In genomic region chr11:4118081-4118921, GRCm38 (mm10) we compare ENCODE assay signal across 8 mouse cellular contexts. TPM values are rescaled to one million over a fixed set of nuclear protein-coding genes. Genes with fewer than 3 reads are reported as not detected.
DNase-seq lines count a peak whose midpoint lies in the region; ATAC-seq and TF ChIP-seq lines count a peak whose summit lies in the region.

No protein-coding gene starts in this region.

- no peak for TF ChIP-seq EP300 in stomach, postnatal 0 days (optimal IDR thresholded peaks at IDR 0.05)

- H3K4me1 ChIP-seq in E14TG2a.4 (replicated peaks; ENCODE audit: low read depth, low read length): peaks cover 49% of the 10 kb centered on the region
- H3K4me1 ChIP-seq in erythroblast, embryonic 14.5 days (ENCODE audit: control insufficient read depth): peaks cover 58% of the 10 kb centered on the region
- H3K4me1 ChIP-seq in heart, embryonic 13.5 days: peaks cover 39% of the 10 kb centered on the region
- H3K4me1 ChIP-seq in kidney, embryonic 15.5 days: peaks cover 20% of the 10 kb centered on the region
- peaks cover 50% of the 10 kb centered on the region for H3K4me1 ChIP-seq in liver, embryonic 12.5 days
- no peaks in the 10 kb centered on the region; the same call in 1 of the 2 replicates for H3K4me1 ChIP-seq in neural tube, embryonic 11.5 days (ENCODE audit: control insufficient read depth, insufficient read depth, low read length)
- H3K4me1 ChIP-seq in stomach, postnatal 0 days (replicated peaks; ENCODE audit: control insufficient read depth, insufficient read depth): no peaks in the 10 kb centered on the region

- H3K9me3 ChIP-seq in E14TG2a.4 (ENCODE audit: low read length): no peaks in the 10 kb centered on the region
- H3K9me3 ChIP-seq in erythroblast, embryonic 14.5 days (ENCODE audit: control insufficient read depth, low read length): no peaks in the 10 kb centered on the region; the same call in 1 of the 2 replicates
- no peaks in the 10 kb centered on the region for H3K9me3 ChIP-seq in heart, embryonic 13.5 days
- no peaks in the 10 kb centered on the region for H3K9me3 ChIP-seq in kidney, embryonic 15.5 days (replicated peaks)
- no peaks in the 10 kb centered on the region for H3K9me3 ChIP-seq in liver, embryonic 12.5 days (replicated peaks)
- H3K9me3 ChIP-seq in neural tube, embryonic 11.5 days (ENCODE audit: control insufficient read depth, low read length): no peaks in the 10 kb centered on the region
- H3K9me3 ChIP-seq in stomach, postnatal 0 days (ENCODE audit: control insufficient read depth, low read length): no peaks in the 10 kb centered on the region

- peak; percentile 87 for DNase-seq in brain, adult 2 months (ENCODE audit: low read depth, low spot score)
- peak; percentile 73 for DNase-seq in neural tube, embryonic 11.5 days (ENCODE audit: low spot score)
- DNase-seq in stomach, postnatal 0 days (ENCODE audit: low spot score): peak; percentile 92

- H3K4me2 ChIP-seq in heart, embryonic 13.5 days: peak overlapping the region; percentile 97
- H3K4me2 ChIP-seq in kidney, embryonic 15.5 days: peak overlapping the region; percentile 87
- peak overlapping the region; percentile 73 for H3K4me2 ChIP-seq in liver, embryonic 12.5 days
- H3K4me2 ChIP-seq in neural tube, embryonic 11.5 days (ENCODE audit: low read depth): peak overlapping the region; percentile 97
- peak overlapping the region; percentile 76 for H3K4me2 ChIP-seq in stomach, postnatal 0 days (replicated peaks; ENCODE audit: low read depth)

- WGBS in heart, embryonic 13.5 days: 2% methylated on average over 41 of the region's 41 CpGs
- 2% methylated on average over 41 of the region's 41 CpGs for WGBS in kidney, embryonic 15.5 days
- WGBS in liver, embryonic 12.5 days (ENCODE audit: insufficient replicate concordance): 3% methylated on average over 41 of the region's 41 CpGs
- WGBS in neural tube, embryonic 11.5 days: 3% methylated on average over 41 of the region's 41 CpGs
- WGBS in stomach, postnatal 0 days: 3% methylated on average over 40 of the region's 41 CpGs

- peak overlapping the region; percentile 81 for H3K9ac ChIP-seq in heart, embryonic 13.5 days
- peak overlapping the region; percentile 37 for H3K9ac ChIP-seq in kidney, embryonic 15.5 days
- H3K9ac ChIP-seq in liver, embryonic 12.5 days: peak overlapping the region; percentile 51
- H3K9ac ChIP-seq in neural tube, embryonic 11.5 days (ENCODE audit: low read length): peak overlapping the region; percentile 74
- H3K9ac ChIP-seq in stomach, postnatal 0 days (ENCODE audit: low read length): peak overlapping the region; percentile 61

- H3K36me3 ChIP-seq in E14TG2a.4 (ENCODE audit: insufficient read depth, low read length): peaks cover 16% of the 10 kb centered on the region
- H3K36me3 ChIP-seq in erythroblast, embryonic 14.5 days (ENCODE audit: control insufficient read depth): peaks cover 6% of the 10 kb centered on the region; the same call in 1 of the 2 replicates
- no peaks in the 10 kb centered on the region for H3K36me3 ChIP-seq in heart, embryonic 13.5 days
- H3K36me3 ChIP-seq in kidney, embryonic 15.5 days: no peaks in the 10 kb centered on the region
- no peaks in the 10 kb centered on the region for H3K36me3 ChIP-seq in liver, embryonic 12.5 days
- no peaks in the 10 kb centered on the region for H3K36me3 ChIP-seq in neural tube, embryonic 11.5 days (ENCODE audit: control insufficient read depth, insufficient read depth, low read length)
- no peaks in the 10 kb centered on the region for H3K36me3 ChIP-seq in stomach, postnatal 0 days (ENCODE audit: control insufficient read depth, insufficient read depth, low read length)

- ATAC-seq in heart, embryonic 13.5 days (ENCODE audit: extremely low read depth, insufficient number of reproducible peaks, low FRiP score, low TSS enrichment): no peak
- ATAC-seq in kidney, embryonic 15.5 days (replicated peaks; ENCODE audit: low FRiP score): peak; percentile 69
- peak; percentile 41; the same call in 1 of the 2 replicates for ATAC-seq in liver, embryonic 12.5 days
- ATAC-seq in neural tube, embryonic 11.5 days (ENCODE audit: insufficient read depth, low FRiP score, low TSS enrichment): peak; percentile 73; the same call in 1 of the 2 replicates
- ATAC-seq in stomach, postnatal 0 days (ENCODE audit: low FRiP score, low TSS enrichment): peak; percentile 77

- no peak for TF ChIP-seq CTCF in E14TG2a.4 (conservative IDR thresholded peaks at IDR 0.05; ENCODE audit: low read length)
- TF ChIP-seq CTCF in stomach, postnatal 0 days (IDR thresholded peaks at IDR 0.05; ENCODE audit: low read depth): no peak

- peak overlapping the region; percentile 45; the same call in 1 of the 2 replicates for H3K27ac ChIP-seq in heart, embryonic 13.5 days (replicated peaks)
- H3K27ac ChIP-seq in kidney, embryonic 15.5 days: no peak overlapping the region
- no peak overlapping the region for H3K27ac ChIP-seq in liver, embryonic 12.5 days
- no peak overlapping the region for H3K27ac ChIP-seq in neural tube, embryonic 11.5 days (ENCODE audit: low read depth, low read length)
- no peak overlapping the region for H3K27ac ChIP-seq in stomach, postnatal 0 days (replicated peaks)

- H3K27me3 ChIP-seq in E14TG2a.4 (ENCODE audit: insufficient read depth, low read length): peaks cover 34% of the 10 kb centered on the region
- H3K27me3 ChIP-seq in erythroblast, embryonic 14.5 days (ENCODE audit: control insufficient read depth): peaks cover 53% of the 10 kb centered on the region
- H3K27me3 ChIP-seq in heart, embryonic 13.5 days (replicated peaks): peaks cover 61% of the 10 kb centered on the region
- H3K27me3 ChIP-seq in kidney, embryonic 15.5 days: peaks cover 41% of the 10 kb centered on the region
- peaks cover 52% of the 10 kb centered on the region for H3K27me3 ChIP-seq in liver, embryonic 12.5 days (replicated peaks)
- H3K27me3 ChIP-seq in neural tube, embryonic 11.5 days (ENCODE audit: control insufficient read depth, insufficient read depth, low read length): no peaks in the 10 kb centered on the region; the same call in 1 of the 2 replicates
- no peaks in the 10 kb centered on the region for H3K27me3 ChIP-seq in stomach, postnatal 0 days (ENCODE audit: control insufficient read depth, insufficient read depth, low read length)

- peak overlapping the region; percentile 81 for H3K4me3 ChIP-seq in E14TG2a.4 (replicated peaks; ENCODE audit: low read length)
- H3K4me3 ChIP-seq in erythroblast, embryonic 14.5 days (replicated peaks): peak overlapping the region; percentile 69
- peak overlapping the region; percentile 63 for H3K4me3 ChIP-seq in heart, embryonic 13.5 days
- H3K4me3 ChIP-seq in kidney, embryonic 15.5 days (replicated peaks): peak overlapping the region; percentile 49
- H3K4me3 ChIP-seq in liver, embryonic 12.5 days: peak overlapping the region; percentile 54
- peak overlapping the region; percentile 61 for H3K4me3 ChIP-seq in neural tube, embryonic 11.5 days (ENCODE audit: low read depth, low read length)
- peak overlapping the region; percentile 48 for H3K4me3 ChIP-seq in stomach, postnatal 0 days (ENCODE audit: low read depth, low read length)

RNA-seq across cellular contexts. Expression of gene Sec14l2, which starts 4.9 kb away (rescaled TPM):
- 0.45 and 0.67 TPM in 2 replicates for polyA plus RNA-seq in erythroblast, embryonic 14.5 days (2012)
- polyA plus RNA-seq in heart, embryonic 13.5 days (2015; fragmentation: Nextera tagmentation; extraction: Ambion mirVana): 0.48 and 1.0 TPM in 2 replicates
- 1.3 and 2.2 TPM in 2 replicates for polyA plus RNA-seq in kidney, embryonic 15.5 days (2015; fragmentation: Nextera tagmentation; extraction: Ambion mirVana)
- 5.4 and 5.9 TPM in 2 replicates for polyA plus RNA-seq in liver, embryonic 12.5 days (2016; fragmentation: Nextera tagmentation; extraction: Ambion mirVana)
- 2.1 and 2.3 TPM in 2 replicates for polyA plus RNA-seq in neural tube, embryonic 11.5 days (2014; fragmentation: Nextera tagmentation; extraction: Ambion mirVana)
- polyA plus RNA-seq in stomach, postnatal 0 days (2015; fragmentation: Nextera tagmentation; extraction: Ambion mirVana): 0.95 and 1.5 TPM in 2 replicates

RNA-seq across cellular contexts. Expression of gene Rnf215, which starts 16.7 kb away (rescaled TPM):
- polyA plus RNA-seq in erythroblast, embryonic 14.5 days (2012): 0.70 and 0.83 TPM in 2 replicates
- 17.2 and 18.1 TPM in 2 replicates for polyA plus RNA-seq in heart, embryonic 13.5 days (2015; fragmentation: Nextera tagmentation; extraction: Ambion mirVana)
- polyA plus RNA-seq in kidney, embryonic 15.5 days (2015; fragmentation: Nextera tagmentation; extraction: Ambion mirVana): 27.4 and 28.2 TPM in 2 replicates
- 9.7 and 10.6 TPM in 2 replicates for polyA plus RNA-seq in liver, embryonic 12.5 days (2016; fragmentation: Nextera tagmentation; extraction: Ambion mirVana)
- polyA plus RNA-seq in neural tube, embryonic 11.5 days (2014; fragmentation: Nextera tagmentation; extraction: Ambion mirVana): 29.4 and 29.7 TPM in 2 replicates
- 19.6 and 23.2 TPM in 2 replicates for polyA plus RNA-seq in stomach, postnatal 0 days (2015; fragmentation: Nextera tagmentation; extraction: Ambion mirVana)

RNA-seq across cellular contexts. Expression of gene Mtfp1, which starts 23.1 kb away (rescaled TPM):
- polyA plus RNA-seq in erythroblast, embryonic 14.5 days (2012): 1.8 and 2.1 TPM in 2 replicates
- 20.8 and 28.3 TPM in 2 replicates for polyA plus RNA-seq in heart, embryonic 13.5 days (2015; fragmentation: Nextera tagmentation; extraction: Ambion mirVana)
- 15.9 and 16.0 TPM in 2 replicates for polyA plus RNA-seq in kidney, embryonic 15.5 days (2015; fragmentation: Nextera tagmentation; extraction: Ambion mirVana)
- 32.2 and 35.9 TPM in 2 replicates for polyA plus RNA-seq in liver, embryonic 12.5 days (2016; fragmentation: Nextera tagmentation; extraction: Ambion mirVana)
- 5.9 and 6.7 TPM in 2 replicates for polyA plus RNA-seq in neural tube, embryonic 11.5 days (2014; fragmentation: Nextera tagmentation; extraction: Ambion mirVana)
- 19.0 and 19.1 TPM in 2 replicates for polyA plus RNA-seq in stomach, postnatal 0 days (2015; fragmentation: Nextera tagmentation; extraction: Ambion mirVana)

RNA-seq across cellular contexts. Expression of gene Ccdc157, which starts 41.8 kb away (rescaled TPM):
- polyA plus RNA-seq in erythroblast, embryonic 14.5 days (2012): 0.10 and 0.11 TPM in 2 replicates
- 3.5 and 5.1 TPM in 2 replicates for polyA plus RNA-seq in heart, embryonic 13.5 days (2015; fragmentation: Nextera tagmentation; extraction: Ambion mirVana)
- polyA plus RNA-seq in kidney, embryonic 15.5 days (2015; fragmentation: Nextera tagmentation; extraction: Ambion mirVana): 7.2 and 9.0 TPM in 2 replicates
- polyA plus RNA-seq in liver, embryonic 12.5 days (2016; fragmentation: Nextera tagmentation; extraction: Ambion mirVana): 1.4 and 1.5 TPM in 2 replicates
- 3.3 and 4.0 TPM in 2 replicates for polyA plus RNA-seq in neural tube, embryonic 11.5 days (2014; fragmentation: Nextera tagmentation; extraction: Ambion mirVana)
- 2.1 and 2.2 TPM in 2 replicates for polyA plus RNA-seq in stomach, postnatal 0 days (2015; fragmentation: Nextera tagmentation; extraction: Ambion mirVana)

RNA-seq across cellular contexts. Expression of gene Sf3a1, which starts 41.8 kb away (rescaled TPM):
- 6.6 and 8.0 TPM in 2 replicates for polyA plus RNA-seq in erythroblast, embryonic 14.5 days (2012)
- 33.3 TPM in 2 replicates for polyA plus RNA-seq in heart, embryonic 13.5 days (2015; fragmentation: Nextera tagmentation; extraction: Ambion mirVana)
- polyA plus RNA-seq in kidney, embryonic 15.5 days (2015; fragmentation: Nextera tagmentation; extraction: Ambion mirVana): 57.8 and 61.7 TPM in 2 replicates
- polyA plus RNA-seq in liver, embryonic 12.5 days (2016; fragmentation: Nextera tagmentation; extraction: Ambion mirVana): 41.7 and 42.1 TPM in 2 replicates
- polyA plus RNA-seq in neural tube, embryonic 11.5 days (2014; fragmentation: Nextera tagmentation; extraction: Ambion mirVana): 88.4 and 91.1 TPM in 2 replicates
- polyA plus RNA-seq in stomach, postnatal 0 days (2015; fragmentation: Nextera tagmentation; extraction: Ambion mirVana): 16.0 and 16.5 TPM in 2 replicates
